Mouse (Mus musculus): Measurements from ENCODE around the gene Vmn1r57. TPM values are rescaled to one million over a fixed set of nuclear protein-coding genes. Genes with fewer than 3 reads are reported as not detected.
"Not testable (repeated sequence)": the region's sequence is repeated elsewhere in the genome, so short reads cannot be mapped to it uniquely, and the experiment has no call there.

The Vmn1r57 gene
- not detected in 2 replicates for polyA plus RNA-seq (2016; fragmentation: Nextera tagmentation; extraction: Ambion mirVana)

GRCm38 (mm10) chr7:5218193-5218592 lies at the start of gene Vmn1r57:
TSS of gene Vmn1r57 (plus strand) at chr7:5218493.
- not testable (repeated sequence) for H3K9me3 ChIP-seq; H3K36me3 ChIP-seq; H3K27ac ChIP-seq; ATAC-seq (ENCODE audit: insufficient number of reproducible peaks, insufficient read depth, low FRiP score, low TSS enrichment, low read depth); H3K27me3 ChIP-seq; H3K4me2 ChIP-seq; H3K9ac ChIP-seq (replicated peaks); H3K4me3 ChIP-seq (replicated peaks); H3K4me1 ChIP-seq (replicated peaks)
- 52% methylated on average over 1 of the region's 1 CpGs for WGBS

GRCm38 (mm10) chr7:5196647-5197046 lies 21.6 kb upstream of the Vmn1r57 start, which contains the start of gene Vmn1r56:
TSS of gene Vmn1r56 (minus strand) at chr7:5196747.
- not testable (repeated sequence) for H3K27ac ChIP-seq; H3K9me3 ChIP-seq; H3K4me1 ChIP-seq (replicated peaks); ATAC-seq (ENCODE audit: insufficient number of reproducible peaks, insufficient read depth, low FRiP score, low TSS enrichment, low read depth); H3K27me3 ChIP-seq; H3K4me3 ChIP-seq (replicated peaks); H3K36me3 ChIP-seq; H3K9ac ChIP-seq (replicated peaks); H3K4me2 ChIP-seq

- H3K4me1 ChIP-seq (replicated peaks): no peaks in the 10 kb centered on the region
- no peak overlapping the region for H3K9ac ChIP-seq (replicated peaks)
- H3K4me3 ChIP-seq (replicated peaks): no peak overlapping the region
- H3K27ac ChIP-seq: no peak overlapping the region
- no peak overlapping the region for H3K4me2 ChIP-seq
- H3K27me3 ChIP-seq: no peaks in the 10 kb centered on the region
- WGBS: 82% methylated on average over 3 of the region's 3 CpGs
- no peak for ATAC-seq (ENCODE audit: insufficient number of reproducible peaks, insufficient read depth, low FRiP score, low TSS enrichment, low read depth)
- peaks cover 53% of the 10 kb centered on the region for H3K9me3 ChIP-seq
- no peaks in the 10 kb centered on the region for H3K36me3 ChIP-seq
Observed at GRCm38 (mm10) chr7:5263051-5263450, 44.8 kb downstream of the Vmn1r57 start.

Other genes starting within 250 kb of the Vmn1r57 start
- gene Sbk3, start 247.3 kb upstream of the Vmn1r57 start, polyA plus RNA-seq (2016; fragmentation: Nextera tagmentation; extraction: Ambion mirVana): not detected in 2 replicates
- 34.0 and 39.9 TPM in 2 replicates for gene Zfp579, start 222.3 kb upstream of the Vmn1r57 start, polyA plus RNA-seq (2016; fragmentation: Nextera tagmentation; extraction: Ambion mirVana)
- 7.1 and 7.8 TPM in 2 replicates for gene Zfp524, start 204.1 kb upstream of the Vmn1r57 start, polyA plus RNA-seq (2016; fragmentation: Nextera tagmentation; extraction: Ambion mirVana)
- gene Fiz1, start 203.8 kb upstream of the Vmn1r57 start, polyA plus RNA-seq (2016; fragmentation: Nextera tagmentation; extraction: Ambion mirVana): 57.9 and 58.9 TPM in 2 replicates
- 1.2 TPM in 1 of 2 replicates, not detected in the other for gene Gm44973, start 203.0 kb upstream of the Vmn1r57 start, polyA plus RNA-seq (2016; fragmentation: Nextera tagmentation; extraction: Ambion mirVana)
- 7.0 and 8.1 TPM in 2 replicates for gene Zfp865, start 198.1 kb upstream of the Vmn1r57 start, polyA plus RNA-seq (2016; fragmentation: Nextera tagmentation; extraction: Ambion mirVana)
- 27.3 and 27.5 TPM in 2 replicates for gene Ccdc106, start 197.9 kb upstream of the Vmn1r57 start, polyA plus RNA-seq (2016; fragmentation: Nextera tagmentation; extraction: Ambion mirVana)
- not detected in 2 replicates for gene 4632433K11Rik, start 184.4 kb upstream of the Vmn1r57 start, polyA plus RNA-seq (2016; fragmentation: Nextera tagmentation; extraction: Ambion mirVana)
- 4.7 and 5.2 TPM in 2 replicates for gene Zfp784, start 180.0 kb upstream of the Vmn1r57 start, polyA plus RNA-seq (2016; fragmentation: Nextera tagmentation; extraction: Ambion mirVana)
- gene Zfp580, start 167.0 kb upstream of the Vmn1r57 start, polyA plus RNA-seq (2016; fragmentation: Nextera tagmentation; extraction: Ambion mirVana): 29.3 and 39.6 TPM in 2 replicates
- 171 and 175 TPM in 2 replicates for gene U2af2, start 156.3 kb upstream of the Vmn1r57 start, polyA plus RNA-seq (2016; fragmentation: Nextera tagmentation; extraction: Ambion mirVana)
- gene Epn1, start 138.3 kb upstream of the Vmn1r57 start, polyA plus RNA-seq (2016; fragmentation: Nextera tagmentation; extraction: Ambion mirVana): 62.8 and 67.3 TPM in 2 replicates
- 0.14 TPM in 1 of 2 replicates, not detected in the other for gene Rfpl4, start 101.5 kb upstream of the Vmn1r57 start, polyA plus RNA-seq (2016; fragmentation: Nextera tagmentation; extraction: Ambion mirVana)
- 0.34 TPM in 1 of 2 replicates, not detected in the other for gene Rasl2-9, start 92.5 kb upstream of the Vmn1r57 start, polyA plus RNA-seq (2016; fragmentation: Nextera tagmentation; extraction: Ambion mirVana)
- gene Vmn1r55, start 68.8 kb upstream of the Vmn1r57 start, polyA plus RNA-seq (2016; fragmentation: Nextera tagmentation; extraction: Ambion mirVana): not detected in 2 replicates
- gene Vmn1r56, start 21.7 kb upstream of the Vmn1r57 start, polyA plus RNA-seq (2016; fragmentation: Nextera tagmentation; extraction: Ambion mirVana): not detected in 2 replicates
- gene Gm5065, start 132.0 kb downstream of the Vmn1r57 start, polyA plus RNA-seq (2016; fragmentation: Nextera tagmentation; extraction: Ambion mirVana): not detected in 2 replicates
- not detected in 2 replicates for gene Nlrp2, start 132.5 kb downstream of the Vmn1r57 start, polyA plus RNA-seq (2016; fragmentation: Nextera tagmentation; extraction: Ambion mirVana)
- not detected in 2 replicates for gene Vmn1r58, start 194.9 kb downstream of the Vmn1r57 start, polyA plus RNA-seq (2016; fragmentation: Nextera tagmentation; extraction: Ambion mirVana)
- gene Vmn1r59, start 238.3 kb downstream of the Vmn1r57 start, polyA plus RNA-seq (2016; fragmentation: Nextera tagmentation; extraction: Ambion mirVana): not detected in 2 replicates